Mouse (Mus musculus) brain, embryonic 14.5 days (tissue): ENCODE data around the gene Cdc73. TPM values are rescaled to one million over a fixed set of nuclear protein-coding genes. Genes with fewer than 3 reads are reported as not detected.
"Not testable (repeated sequence)": the region's sequence is repeated elsewhere in the genome, so short reads cannot be mapped to it uniquely, and the experiment has no call there.

ENCODE experiments used
- DNase-seq: peaks from one replicate; pipeline ENCODE4 v3.0.0-alpha.2; 2011; ENCODE audit warnings: low read depth
- CTCF ChIP-seq: fragments of 200-500 bp; IDR thresholded peaks from 2 replicates; pipeline ENCODE4 v1.5.1; 2012; ENCODE audit warnings: inconsistent platforms, mild to moderate bottlenecking, moderate library complexity, borderline replicate concordance; ENCODE audit not compliant: insufficient read depth, insufficient read length; ENCODE audit errors: extremely low read depth
- POLR2A ChIP-seq: fragments of 200-500 bp; IDR thresholded peaks from 2 replicates; pipeline ENCODE4 v1.6.1; 2012; ENCODE audit warnings: mild to moderate bottlenecking, inconsistent platforms, borderline replicate concordance; ENCODE audit not compliant: poor library complexity, insufficient read depth, insufficient read length, severe bottlenecking; ENCODE audit errors: extremely low read depth
- polyA plus RNA-seq: library from polyadenylated mRNA; depleted of rRNA; stranded (reverse); fragments of >200 nt; gene quantifications from 2 replicates; pipeline ENCODE4 v1.2.3, GENCODE M21; 2012

The Cdc73 gene
- polyA plus RNA-seq, 1 experiment = 20.2 TPM

GRCm38 (mm10) chr1:143724456-143725064 lies 21.9 kb upstream of the Cdc73 start:
- no peak for TF ChIP-seq POLR2A
- no peak for TF ChIP-seq CTCF
- DNase-seq = no peak

- not testable (repeated sequence) for DNase-seq
These were observed 13.3 kb upstream of the Cdc73 start, which contains the start of gene Glrx2 for GRCm38 (mm10) chr1:143716038-143716437. Gene Glrx2, plus strand, starts transcription at chr1:143716338.

DNA sequence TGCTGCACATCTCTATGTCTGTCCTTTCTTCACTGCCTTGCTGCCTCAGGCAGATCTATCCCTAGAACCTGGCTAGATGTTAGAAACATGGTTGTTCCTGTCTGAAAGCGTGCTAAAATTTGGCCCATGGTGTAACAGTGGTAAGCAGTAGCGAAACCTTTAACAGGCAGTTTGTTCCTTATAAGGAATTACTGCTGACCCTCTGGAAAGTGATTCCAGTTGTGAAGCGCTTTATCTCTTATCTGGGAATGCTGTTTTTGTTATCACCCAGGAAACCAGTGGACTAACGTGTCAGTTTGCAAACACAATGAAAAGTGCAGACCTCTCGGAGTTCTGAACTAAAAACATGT lies 7.9 kb upstream of the Cdc73 start:
- no peak for DNase-seq
- TF ChIP-seq CTCF (no peak), POLR2A (no peak)

DNA sequence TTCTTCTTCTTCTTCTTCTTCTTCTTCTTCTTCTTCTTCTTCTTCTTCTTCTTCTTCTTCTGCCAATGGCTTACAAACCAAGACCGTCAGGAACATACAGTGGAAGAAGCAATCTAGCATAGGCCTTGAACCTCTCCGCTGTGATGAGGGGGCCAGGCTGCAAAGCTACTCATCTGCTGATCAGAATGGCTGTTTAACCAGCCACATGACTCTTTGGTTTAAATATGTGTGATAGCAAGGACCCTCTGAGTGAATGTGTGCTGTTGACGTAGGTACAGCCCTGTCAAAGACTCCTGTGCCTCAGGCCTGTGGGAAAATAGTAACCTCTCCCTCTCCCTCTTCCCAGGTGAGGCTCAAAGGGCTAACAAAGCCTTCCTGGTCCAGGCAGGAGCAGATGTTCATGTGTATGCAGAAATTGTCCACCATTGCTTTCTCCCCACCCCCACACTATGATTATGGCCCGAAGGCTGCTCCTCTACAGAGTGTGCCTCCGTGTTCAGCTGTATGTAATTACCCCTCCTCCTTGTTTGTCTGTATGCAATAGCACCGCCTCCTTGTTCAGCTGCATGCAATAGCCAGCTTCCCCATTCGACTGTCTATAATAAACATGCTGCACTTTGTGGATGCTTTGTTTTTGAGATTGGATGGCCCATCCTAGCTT lies 7.4 kb upstream of the Cdc73 start:
- TF ChIP-seq POLR2A (no peak), CTCF (no peak)

DNA sequence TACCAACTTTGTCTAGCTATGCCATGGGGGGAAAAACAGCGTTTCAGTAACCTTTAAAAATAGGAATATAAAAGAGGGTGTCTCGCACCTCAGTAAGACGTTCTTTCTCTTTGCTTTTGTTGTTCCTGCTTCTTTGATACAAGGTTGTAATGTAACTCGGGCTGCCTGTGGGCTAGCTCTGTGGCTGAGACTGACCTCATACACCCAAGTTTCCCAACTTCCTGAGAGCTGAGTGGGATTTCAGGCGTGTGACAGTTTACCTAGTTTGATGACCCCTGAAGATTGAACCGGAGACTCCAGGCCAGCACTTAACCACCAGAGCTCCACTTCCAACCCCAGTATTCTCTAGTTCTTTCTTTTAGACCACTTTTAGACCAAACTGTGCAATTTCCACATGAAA lies 5.7 kb upstream of the Cdc73 start:
- TF ChIP-seq POLR2A (no peak), CTCF (no peak)

More for the DNA sequence above, 7.4 kb upstream of the Cdc73 start:
- DNase-seq = peak; percentile 79

DNA sequence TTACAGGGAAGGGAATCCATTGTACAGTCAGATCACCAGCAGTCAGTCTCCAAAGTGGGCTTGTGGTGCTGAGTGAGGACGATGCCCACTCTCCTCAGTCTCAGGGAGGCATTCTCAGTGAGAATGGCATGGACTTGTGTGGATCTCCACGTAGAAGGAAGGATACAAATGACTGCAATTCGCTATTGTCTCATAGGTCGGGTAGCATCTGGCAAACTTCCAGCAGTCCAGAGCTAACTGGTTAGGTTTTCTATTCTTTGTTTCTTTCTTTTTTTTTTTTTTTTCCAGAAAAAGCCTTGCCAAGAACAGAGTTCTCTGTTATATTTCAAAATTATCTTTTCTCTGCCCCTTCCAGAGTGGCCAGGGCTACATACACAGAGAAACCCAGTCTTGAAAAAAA lies 4.3 kb upstream of the Cdc73 start:
- DNase-seq = peak; percentile 58
- TF ChIP-seq POLR2A = no peak
- TF ChIP-seq CTCF = no peak

More for the DNA sequence above, 5.7 kb upstream of the Cdc73 start:
- no peak for DNase-seq

DNA sequence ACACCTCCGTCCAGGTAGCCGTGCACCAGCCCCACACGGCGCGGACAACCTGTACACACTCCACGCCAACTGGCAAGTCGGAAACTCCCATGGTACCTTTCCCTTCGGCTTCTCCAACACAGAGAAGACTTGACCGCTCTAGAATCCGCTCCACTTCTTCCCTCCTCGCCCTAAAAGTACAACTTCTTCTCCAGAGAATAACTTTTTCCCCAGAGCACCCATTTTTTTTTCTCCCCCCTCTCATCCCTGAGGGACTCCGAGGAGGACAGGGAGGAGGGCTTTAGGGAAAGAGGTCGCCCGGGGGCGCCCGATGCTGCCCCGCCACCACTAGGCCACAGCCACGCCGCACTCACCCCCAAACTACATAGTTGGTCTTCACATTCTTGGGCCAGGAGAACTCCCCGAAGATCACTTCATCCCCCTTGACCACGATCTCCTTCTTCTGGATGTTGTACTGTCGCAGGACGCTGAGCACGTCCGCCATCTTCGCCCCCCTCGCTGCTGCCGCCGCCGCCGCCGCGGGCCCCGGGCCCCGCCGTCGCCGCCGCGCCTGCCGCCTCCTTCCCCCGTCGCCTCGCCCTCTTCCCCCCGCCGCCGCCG lies 452 bp downstream of the Cdc73 start:
- DNase-seq = peak; percentile 71
- TF ChIP-seq POLR2A (no peak), CTCF (no peak)

DNA sequence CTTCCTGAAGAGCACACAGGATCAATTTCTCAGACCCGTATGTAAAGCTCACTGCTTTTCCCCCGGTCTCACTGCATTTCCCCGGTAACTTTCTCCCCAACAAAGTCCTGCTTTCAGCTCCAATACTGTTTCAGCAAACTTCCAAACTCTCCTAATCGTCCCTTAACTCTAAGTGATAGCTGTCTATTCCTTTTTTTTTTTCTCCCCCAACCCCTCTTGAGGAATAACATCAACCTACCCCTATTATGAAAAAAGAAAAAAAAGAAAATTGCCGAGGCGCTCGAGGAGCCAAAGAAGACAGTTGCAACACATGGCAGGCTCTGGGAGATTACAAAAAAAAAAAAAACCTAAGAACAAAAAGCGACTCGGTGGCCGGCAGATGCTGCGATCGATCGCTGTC lies 957 bp downstream of the Cdc73 start:
- DNase-seq = peak; percentile 30
- TF ChIP-seq POLR2A (no peak), CTCF (no peak)

- no peak for TF ChIP-seq POLR2A
- no peak for TF ChIP-seq CTCF
- no peak for DNase-seq
These were observed 17.8 kb downstream of the Cdc73 start for GRCm38 (mm10) chr1:143684849-143685248.

DNA sequence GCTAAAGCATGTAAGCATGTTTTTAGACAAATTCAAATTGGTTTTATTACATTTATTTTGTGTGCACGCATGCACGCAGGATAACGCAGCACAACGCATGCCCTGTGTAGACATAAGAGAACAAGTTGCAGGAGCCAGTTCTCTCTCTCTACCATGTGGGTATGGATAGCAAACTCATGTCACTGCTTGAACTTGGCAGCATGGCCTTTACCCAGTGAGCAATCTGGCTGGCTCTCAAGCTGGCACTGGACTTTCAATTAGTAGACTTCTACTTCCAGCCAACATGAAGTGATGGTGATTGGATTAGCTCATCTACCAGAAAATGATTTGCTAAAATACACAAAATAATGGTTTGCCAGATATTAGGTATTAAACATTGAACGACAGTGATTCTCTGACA lies 21.6 kb downstream of the Cdc73 start:
- peak; percentile 46 for DNase-seq
- TF ChIP-seq CTCF = no peak
- TF ChIP-seq POLR2A = no peak

GRCm38 (mm10) chr1:143675734-143676361 lies 26.8 kb downstream of the Cdc73 start:
- DNase-seq = peak; percentile 67
- TF ChIP-seq POLR2A = no peak
- no peak for TF ChIP-seq CTCF

DNA sequence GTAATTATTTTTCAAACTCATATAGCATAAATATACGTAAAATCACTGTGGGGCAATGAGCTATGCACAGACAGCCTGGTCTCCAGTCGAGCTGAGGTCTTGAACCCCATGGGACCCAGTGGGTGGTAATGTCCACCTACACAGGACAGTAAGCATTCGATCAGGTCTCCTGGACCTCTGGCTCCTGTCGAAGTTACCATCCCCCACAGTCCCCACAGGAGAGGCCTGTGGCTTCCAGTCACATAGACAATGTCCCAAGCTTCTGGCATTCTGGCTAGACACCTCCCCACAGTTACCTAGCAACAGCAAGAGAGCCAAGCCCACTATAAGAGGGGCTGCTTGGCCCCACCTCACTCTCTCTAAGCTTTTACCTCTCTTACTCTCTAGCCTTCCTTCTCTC lies 37.9 kb downstream of the Cdc73 start:
- not testable (repeated sequence) for DNase-seq

GRCm38 (mm10) chr1:143663197-143663596 lies 39.5 kb downstream of the Cdc73 start:
- no peak for DNase-seq
- TF ChIP-seq POLR2A (no peak), CTCF (no peak)
